Mouse (Mus musculus) midbrain, embryonic 12.5 days (tissue): ENCODE measurements around the gene Stx8. TPM values are rescaled to one million over a fixed set of nuclear protein-coding genes. Genes with fewer than 3 reads are reported as not detected.

ENCODE experiments used
- ATAC-seq: fragments of 200-750 bp; cut with Nextera tagmentation; 2 replicates; pipeline ENCODE4 v1.8.0; 2017; ENCODE audit warnings: low read depth, moderate TSS enrichment, moderate library complexity; ENCODE audit not compliant: low FRiP score
- H3K27ac ChIP-seq: fragments of 300-500 bp; sonication (generic); replicated peaks from 2 replicates; pipeline ENCODE4 v1.5.1; 2016; ENCODE audit warnings: mild to moderate bottlenecking
- H3K27me3 ChIP-seq: fragments of 300-500 bp; sonication (generic); 2 replicates; pipeline ENCODE4 v1.6.1; 2016; ENCODE audit warnings: mild to moderate bottlenecking
- H3K36me3 ChIP-seq: fragments of 300-500 bp; sonication (generic); 2 replicates; pipeline ENCODE4 v1.6.1; 2016
- H3K4me1 ChIP-seq: fragments of 300-500 bp; sonication (generic); 2 replicates; pipeline ENCODE4 v1.6.1; 2016
- H3K4me2 ChIP-seq: fragments of 300-500 bp; sonication (generic); replicated peaks from 2 replicates; pipeline ENCODE4 v1.6.1; 2016; ENCODE audit warnings: mild to moderate bottlenecking, moderate library complexity
- H3K4me3 ChIP-seq: fragments of 300-500 bp; sonication (generic); 2 replicates; pipeline ENCODE4 v1.5.1; 2016; ENCODE audit warnings: mild to moderate bottlenecking
- H3K9ac ChIP-seq: fragments of 300-500 bp; sonication (generic); replicated peaks from 2 replicates; pipeline ENCODE4 v1.6.1; 2016; ENCODE audit warnings: mild to moderate bottlenecking, moderate library complexity
- H3K9me3 ChIP-seq: fragments of 300-500 bp; sonication (generic); 2 replicates; pipeline ENCODE4 v1.6.1; 2016; ENCODE audit warnings: mild to moderate bottlenecking
- WGBS: fragments of 180-500 bp; shearing (Covaris S2); methylation state at CpG from one replicate; pipeline ENCODE4 v1.1.7; 2016; 5-methylcytosine and 5-hydroxymethylcytosine counted together
- polyA plus RNA-seq: library from polyadenylated mRNA; unstranded; fragments of >200 nt; fragmentation: Nextera tagmentation; extraction: Ambion mirVana; gene quantifications from 2 replicates; pipeline ENCODE4 v1.2.1, GENCODE M21; 2016

The Stx8 gene
- polyA plus RNA-seq, 1 experiment from 2014 or later: 68.3 TPM

- ATAC-seq: no peak
- Histone ChIP-seq H3K4me1 (peaks cover 9% of the 10 kb centered on the region), H3K27me3 (no peaks in the 10 kb centered on the region), H3K9me3 (no peaks in the 10 kb centered on the region), H3K4me2 (no peak overlapping the region), H3K9ac (no peak overlapping the region), H3K4me3 (no peak overlapping the region), H3K36me3 (peaks cover 6% of the 10 kb centered on the region; the same call in 1 of the 2 replicates), H3K27ac (no peak overlapping the region)
- 82% methylated on average over 4 of the region's 4 CpGs for WGBS
Observed at GRCm38 (mm10) chr11:67991240-67991639, 25.2 kb downstream of the Stx8 start.

DNA sequence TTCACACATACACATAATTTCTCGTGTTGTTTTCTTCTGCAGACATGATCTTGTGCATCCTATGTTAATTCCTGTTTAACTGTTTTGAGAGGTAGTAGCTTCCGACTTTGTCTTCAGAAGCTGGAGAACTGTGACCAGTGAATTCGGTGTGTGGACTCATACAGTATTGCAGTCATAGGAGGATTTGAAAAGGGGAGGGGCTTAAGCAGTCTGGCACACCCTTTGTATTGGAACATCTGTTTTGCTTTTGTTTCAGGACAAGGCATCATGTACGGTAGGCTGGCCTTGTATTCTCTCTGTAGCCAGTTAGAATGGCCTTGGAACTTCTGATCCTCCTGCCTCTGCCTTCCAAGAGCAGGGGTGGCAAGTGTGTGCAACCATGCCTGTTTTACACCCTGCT is 30.0 kb downstream of the Stx8 start:
- Histone ChIP-seq H3K36me3 (no peaks in the 10 kb centered on the region), H3K4me1 (no peaks in the 10 kb centered on the region), H3K4me3 (no peak overlapping the region), H3K27me3 (no peaks in the 10 kb centered on the region), H3K27ac (no peak overlapping the region), H3K9me3 (no peaks in the 10 kb centered on the region), H3K9ac (no peak overlapping the region), H3K4me2 (no peak overlapping the region)
- no peak for ATAC-seq
- WGBS: 78% methylated on average over 4 of the region's 4 CpGs

- Histone ChIP-seq H3K27me3 (peaks cover 7% of the 10 kb centered on the region), H3K4me1 (no peaks in the 10 kb centered on the region), H3K9ac (no peak overlapping the region), H3K27ac (no peak overlapping the region), H3K36me3 (no peaks in the 10 kb centered on the region), H3K4me3 (no peak overlapping the region), H3K9me3 (no peaks in the 10 kb centered on the region), H3K4me2 (no peak overlapping the region)
- WGBS: 86% methylated on average over 3 of the region's 3 CpGs
- ATAC-seq: no peak
Observed at GRCm38 (mm10) chr11:67998905-67999304, 32.9 kb downstream of the Stx8 start.

DNA sequence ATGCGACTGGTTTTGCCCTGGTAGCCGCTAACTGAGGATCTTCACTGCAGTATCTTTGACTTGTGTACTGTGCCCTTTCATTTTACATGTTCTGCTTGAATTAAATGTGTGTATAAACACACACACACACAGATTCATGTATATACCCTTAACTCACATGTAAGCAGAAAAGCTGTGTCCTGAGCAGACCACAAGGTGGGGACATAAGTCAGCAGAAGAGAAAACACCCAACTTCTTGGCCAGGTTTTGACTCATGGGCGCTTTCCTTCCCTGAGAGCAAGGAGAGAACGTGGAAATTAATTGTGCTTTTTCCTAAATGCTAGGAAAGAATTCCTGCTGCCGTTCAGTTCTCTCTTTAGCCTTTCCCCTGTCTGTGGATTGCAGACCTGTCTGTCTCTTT is 33.6 kb downstream of the Stx8 start:
- Histone ChIP-seq H3K27me3 (peaks cover 7% of the 10 kb centered on the region), H3K36me3 (no peaks in the 10 kb centered on the region), H3K4me3 (no peak overlapping the region), H3K9me3 (no peaks in the 10 kb centered on the region), H3K9ac (no peak overlapping the region), H3K4me1 (no peaks in the 10 kb centered on the region), H3K27ac (no peak overlapping the region), H3K4me2 (no peak overlapping the region)
- ATAC-seq: no peak
- 79% methylated on average over 5 of the region's 5 CpGs for WGBS

DNA sequence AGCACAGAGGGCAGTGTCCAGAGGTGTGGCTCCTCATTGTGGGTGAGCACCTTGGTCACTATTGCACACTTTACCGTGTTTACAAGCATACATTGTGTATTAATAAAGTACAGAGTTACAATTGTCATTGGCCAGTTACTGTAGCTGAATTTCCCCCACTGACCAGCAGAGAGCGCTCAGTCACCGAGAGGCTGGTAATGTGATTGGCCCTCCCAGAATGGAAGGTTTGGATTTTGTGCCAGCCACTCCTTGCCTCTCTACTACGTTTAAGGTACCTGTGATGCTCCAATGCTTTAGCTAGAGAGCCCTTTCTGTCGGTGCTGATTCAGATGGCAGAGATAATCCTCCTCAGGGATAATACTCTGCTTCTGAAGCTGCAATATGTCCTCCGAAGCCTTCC is 38.2 kb downstream of the Stx8 start:
- ATAC-seq: no peak
- no peak overlapping the region for H3K27ac ChIP-seq
- H3K4me2 ChIP-seq: no peak overlapping the region

DNA sequence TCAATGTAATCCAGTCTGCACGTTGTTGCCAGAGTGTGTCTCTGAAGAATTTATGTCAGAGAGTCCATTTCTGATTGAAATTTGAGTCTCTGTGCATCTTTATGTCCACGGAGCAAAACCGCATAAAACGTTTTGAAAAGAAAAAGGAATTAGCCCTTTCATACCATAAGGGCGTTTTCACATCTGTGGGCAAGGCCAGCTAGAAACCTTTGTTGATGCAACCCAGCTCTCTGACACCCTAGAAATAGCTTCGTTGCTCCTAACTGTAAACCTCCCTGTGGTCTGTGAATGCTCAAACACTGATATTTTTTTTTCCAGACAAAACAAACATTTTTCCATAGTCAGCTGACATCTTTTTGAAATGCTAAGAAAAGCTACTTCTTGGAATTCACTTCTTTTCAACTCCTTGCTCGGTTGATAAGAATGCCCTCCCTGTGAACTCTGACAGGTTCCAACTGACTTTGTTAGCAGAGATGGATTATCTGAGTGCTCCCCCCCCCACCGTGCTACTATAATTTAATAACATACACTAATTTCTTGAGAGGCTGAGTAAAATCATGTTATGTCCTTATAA is 40.3 kb downstream of the Stx8 start:
- no peak overlapping the region for H3K9ac ChIP-seq
- H3K9me3 ChIP-seq: no peaks in the 10 kb centered on the region

More for the DNA sequence above, 38.2 kb downstream of the Stx8 start:
- WGBS: 22% methylated on average over 6 of the region's 6 CpGs
- H3K4me3 ChIP-seq: no peak overlapping the region
- no peak overlapping the region for H3K9ac ChIP-seq
- H3K4me1 ChIP-seq: peaks cover 19% of the 10 kb centered on the region
- no peaks in the 10 kb centered on the region for H3K36me3 ChIP-seq
- H3K27me3 ChIP-seq: peaks cover 7% of the 10 kb centered on the region
- no peaks in the 10 kb centered on the region for H3K9me3 ChIP-seq

GRCm38 (mm10) chr11:68007645-68008044 is 41.7 kb downstream of the Stx8 start:
- H3K27ac ChIP-seq: no peak overlapping the region
- no peaks in the 10 kb centered on the region for H3K36me3 ChIP-seq
- H3K9ac ChIP-seq: no peak overlapping the region
- H3K9me3 ChIP-seq: no peaks in the 10 kb centered on the region
- ATAC-seq: no peak
- no peak overlapping the region for H3K4me2 ChIP-seq
- H3K27me3 ChIP-seq: peaks cover 7% of the 10 kb centered on the region
- H3K4me3 ChIP-seq: no peak overlapping the region
- WGBS: 43% methylated on average over 6 of the region's 6 CpGs
- H3K4me1 ChIP-seq: peaks cover 19% of the 10 kb centered on the region

More for the DNA sequence above, 40.3 kb downstream of the Stx8 start:
- Histone ChIP-seq H3K4me2 (no peak overlapping the region), H3K27ac (no peak overlapping the region), H3K4me1 (peaks cover 19% of the 10 kb centered on the region), H3K4me3 (no peak overlapping the region), H3K36me3 (no peaks in the 10 kb centered on the region), H3K27me3 (peaks cover 7% of the 10 kb centered on the region)
- no peak for ATAC-seq
- WGBS: 19% methylated on average over 8 of the region's 8 CpGs

DNA sequence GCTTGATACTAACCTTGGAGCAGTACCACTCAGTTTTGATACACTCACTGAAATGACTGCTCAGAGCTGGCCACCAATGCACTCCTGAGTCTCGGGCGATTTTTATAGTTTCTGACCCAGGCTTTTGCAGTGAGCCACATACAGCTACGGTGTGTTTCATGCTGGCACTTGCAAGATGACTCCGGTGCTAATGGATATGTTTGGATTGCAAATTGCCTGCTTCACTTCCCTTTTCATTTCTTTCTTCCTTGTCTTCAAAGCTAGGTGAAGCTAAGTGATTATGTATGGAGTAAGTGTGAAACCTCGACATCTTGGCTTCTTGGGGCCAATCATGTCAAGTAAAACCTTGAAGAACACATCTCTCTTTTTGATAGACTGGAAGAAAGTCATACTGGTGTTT is 43.4 kb downstream of the Stx8 start:
- no peak overlapping the region for H3K4me3 ChIP-seq
- peaks cover 19% of the 10 kb centered on the region for H3K4me1 ChIP-seq
- H3K9me3 ChIP-seq: no peaks in the 10 kb centered on the region
- H3K27ac ChIP-seq: no peak overlapping the region
- 82% methylated on average over 5 of the region's 5 CpGs for WGBS
- ATAC-seq: no peak
- no peak overlapping the region for H3K4me2 ChIP-seq
- H3K27me3 ChIP-seq: no peaks in the 10 kb centered on the region
- no peaks in the 10 kb centered on the region for H3K36me3 ChIP-seq
- no peak overlapping the region for H3K9ac ChIP-seq

GRCm38 (mm10) chr11:68012207-68012606 is 46.2 kb downstream of the Stx8 start:
- H3K36me3 ChIP-seq: no peaks in the 10 kb centered on the region
- 87% methylated on average over 7 of the region's 7 CpGs for WGBS
- ATAC-seq: no peak
- no peaks in the 10 kb centered on the region for H3K27me3 ChIP-seq
- H3K4me1 ChIP-seq: peaks cover 7% of the 10 kb centered on the region; the same call in 1 of the 2 replicates
- no peaks in the 10 kb centered on the region for H3K9me3 ChIP-seq
- no peak overlapping the region for H3K27ac ChIP-seq
- no peak overlapping the region for H3K9ac ChIP-seq
- H3K4me3 ChIP-seq: no peak overlapping the region
- H3K4me2 ChIP-seq: no peak overlapping the region

DNA sequence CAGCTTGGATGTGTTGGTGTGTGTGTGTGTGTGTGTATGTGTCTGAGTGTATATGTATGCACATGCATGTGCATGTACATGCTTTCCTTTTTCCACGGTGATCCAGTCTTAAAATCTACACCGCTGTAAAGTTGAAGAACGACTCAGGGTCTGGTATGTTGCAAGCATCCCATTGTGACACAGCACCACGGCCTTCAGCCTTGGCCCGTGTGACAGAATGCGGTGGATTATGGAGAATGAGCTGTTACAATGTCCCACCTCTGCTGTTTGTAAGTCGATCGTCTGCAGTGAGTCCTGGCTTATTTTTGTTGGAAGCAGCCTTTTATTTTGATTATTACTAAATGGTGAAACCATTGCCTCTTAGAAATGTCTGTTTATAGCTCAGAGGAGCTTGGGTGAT is 52.2 kb downstream of the Stx8 start:
- Histone ChIP-seq H3K4me3 (no peak overlapping the region), H3K9me3 (no peaks in the 10 kb centered on the region), H3K9ac (no peak overlapping the region), H3K36me3 (no peaks in the 10 kb centered on the region), H3K4me1 (0 out of 2 replicates have a peak, but pooled peaks cover 2% of the 10 kb centered on the region), H3K4me2 (no peak overlapping the region), H3K27me3 (peaks cover 4% of the 10 kb centered on the region; the same call in 1 of the 2 replicates), H3K27ac (no peak overlapping the region)
- WGBS: 88% methylated on average over 8 of the region's 8 CpGs
- no peak for ATAC-seq

- WGBS: 72% methylated on average over 11 of the region's 11 CpGs
- ATAC-seq: no peak
- Histone ChIP-seq H3K4me2 (no peak overlapping the region), H3K4me3 (no peak overlapping the region), H3K9me3 (no peaks in the 10 kb centered on the region), H3K4me1 (0 out of 2 replicates have a peak, but pooled peaks cover 2% of the 10 kb centered on the region), H3K9ac (no peak overlapping the region), H3K27me3 (peaks cover 4% of the 10 kb centered on the region; the same call in 1 of the 2 replicates), H3K27ac (no peak overlapping the region), H3K36me3 (no peaks in the 10 kb centered on the region)
Observed at GRCm38 (mm10) chr11:68019156-68019555, 53.2 kb downstream of the Stx8 start.

- Histone ChIP-seq H3K4me1 (0 out of 2 replicates have a peak, but pooled peaks cover 2% of the 10 kb centered on the region), H3K4me3 (no peak overlapping the region), H3K27ac (no peak overlapping the region), H3K4me2 (no peak overlapping the region), H3K36me3 (no peaks in the 10 kb centered on the region), H3K9ac (no peak overlapping the region), H3K27me3 (peaks cover 4% of the 10 kb centered on the region; the same call in 1 of the 2 replicates), H3K9me3 (no peaks in the 10 kb centered on the region)
- 90% methylated on average over 7 of the region's 7 CpGs for WGBS
- ATAC-seq: no peak
Observed at GRCm38 (mm10) chr11:68021976-68022375, 56.0 kb downstream of the Stx8 start.

DNA sequence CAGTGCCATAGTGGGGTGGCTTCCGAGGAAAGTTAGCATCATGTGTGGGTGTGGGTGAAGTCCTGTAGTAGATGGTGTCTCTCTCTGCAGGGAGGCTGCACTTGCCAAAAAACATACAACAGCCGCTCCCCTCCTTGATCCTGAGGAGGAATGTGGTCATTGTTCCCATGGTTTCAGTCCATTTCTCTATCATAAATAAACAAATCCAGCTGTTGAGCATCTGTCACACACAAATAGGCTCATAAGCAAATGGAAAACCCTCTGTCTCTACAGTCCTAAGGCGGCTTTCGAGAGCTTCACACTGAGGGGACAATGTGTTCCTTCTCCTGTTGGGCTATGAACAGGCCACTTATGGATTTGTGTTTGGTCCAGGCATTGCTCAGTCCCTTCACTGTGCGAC is 56.9 kb downstream of the Stx8 start:
- 78% methylated on average over 5 of the region's 5 CpGs for WGBS
- no peaks in the 10 kb centered on the region for H3K9me3 ChIP-seq
- H3K9ac ChIP-seq: no peak overlapping the region
- no peaks in the 10 kb centered on the region for H3K36me3 ChIP-seq
- H3K27me3 ChIP-seq: peaks cover 6% of the 10 kb centered on the region; the same call in 1 of the 2 replicates
- ATAC-seq: no peak
- H3K4me3 ChIP-seq: no peak overlapping the region
- H3K4me1 ChIP-seq: 0 out of 2 replicates have a peak, but pooled peaks cover 2% of the 10 kb centered on the region
- no peak overlapping the region for H3K4me2 ChIP-seq
- no peak overlapping the region for H3K27ac ChIP-seq
